ENCODE assay signal across 16 mouse cellular contexts in genomic region chr7:144170686-144171085, GRCm38 (mm10).
DNase-seq lines count a peak whose midpoint lies in the region; ATAC-seq and TF ChIP-seq lines count a peak whose summit lies in the region.
"Had no signal": no experiment of that assay in that cellular context is flagged by ENCODE, and none has a peak within 500 bp of the region (broad histone marks: within the 10 kb centered on the region; RNA-seq: fewer than 3 reads in every experiment).

No protein-coding gene starts in this region.

- H3K36me3 ChIP-seq in forebrain, embryonic 14.5 days (ENCODE audit: control insufficient read depth, insufficient read depth, low read length), result no peaks in the 10 kb centered on the region
- H3K36me3 ChIP-seq in forebrain, embryonic 10.5 days (replicated peaks), result no peaks in the 10 kb centered on the region
- no peaks in the 10 kb centered on the region for H3K36me3 ChIP-seq in heart, embryonic 15.5 days
- no peaks in the 10 kb centered on the region for H3K36me3 ChIP-seq in CH12.LX (replicated peaks in 1 of 2; ENCODE audit: control insufficient read depth in 1 of 2, insufficient read depth in 1 of 2, low read length in 1 of 2)
- H3K36me3 ChIP-seq: embryonic facial prominence, embryonic 13.5 days had no signal

- intact Hi-C loops in gastrocnemius, postnatal 36 days (cut with DNase I), result no loop called here

- in situ Hi-C loops in CH12.LX (cut with MboI; ENCODE audit: low pct_ligation_motif_present, low pct_unique_long_range_greater_than_20kb, low sequenced_read_pairs), result no loop called here

- DNase-seq in forebrain, embryonic 14.5 days (ENCODE audit: low spot score), result peak; percentile 30
- no peak for DNase-seq in forebrain, embryonic 10.5 days (ENCODE audit: extremely low spot score, low spot score)
- no peak for DNase-seq in heart, adult 9 months (ENCODE audit: low spot score in 2 of 2)
- peak; percentile 21 for DNase-seq in CH12.LX (ENCODE audit: extremely low read depth)
- DNase-seq in layer of hippocampus, adult 9-11 months, result peak; percentile 70
- DNase-seq in urinary bladder, postnatal 14 days (ENCODE audit: low spot score), result no peak
- no peak for DNase-seq in gastrocnemius, postnatal 36 days
- DNase-seq: cerebellum, adult 11 months; kidney, adult 9 months; kidney, postnatal 4 days; thymus, adult 2 months had no signal

- ATAC-seq in forebrain, embryonic 14.5 days, result no peak
- peak; percentile 55 for ATAC-seq in heart, embryonic 15.5 days (replicated peaks; ENCODE audit: insufficient number of reproducible peaks, insufficient read depth, low FRiP score, low read depth)
- ATAC-seq: lung, postnatal 0 days; Patski had no signal

- no peak for TF ChIP-seq RAD21 in CH12.LX (IDR thresholded peaks at IDR 0.05; ENCODE audit: low read depth, low read length)

- H3K27ac ChIP-seq in forebrain, embryonic 14.5 days (ENCODE audit: low read depth, low read length), result no peak overlapping the region
- no peak overlapping the region for H3K27ac ChIP-seq in forebrain, embryonic 10.5 days
- H3K27ac ChIP-seq in heart, embryonic 15.5 days, result peak overlapping the region; percentile 78
- peak overlapping the region; percentile 32 for H3K27ac ChIP-seq in CH12.LX (ENCODE audit: insufficient read depth, low read depth)
- H3K27ac ChIP-seq: embryonic facial prominence, embryonic 13.5 days; liver, embryonic 14.5 days had no signal

- H3K4me2 ChIP-seq in forebrain, embryonic 14.5 days (ENCODE audit: low read length), result no peak overlapping the region
- H3K4me2 ChIP-seq in heart, embryonic 15.5 days, result 0 out of 2 replicates have a peak overlapping the region, but pooled peaks have one; percentile 10
- peak overlapping the region; percentile 29 for H3K4me2 ChIP-seq in CH12.LX (ENCODE audit: insufficient read depth, low read depth, poor library complexity, severe bottlenecking)
- H3K4me2 ChIP-seq: embryonic facial prominence, embryonic 13.5 days had no signal

- H3K9me3 ChIP-seq in forebrain, embryonic 14.5 days (replicated peaks; ENCODE audit: control insufficient read depth, low read length), result no peaks in the 10 kb centered on the region
- H3K9me3 ChIP-seq in forebrain, embryonic 10.5 days, result no peaks in the 10 kb centered on the region
- H3K9me3 ChIP-seq in heart, embryonic 15.5 days (replicated peaks), result no peaks in the 10 kb centered on the region
- H3K9me3 ChIP-seq in CH12.LX (replicated peaks; ENCODE audit: low read length), result no peaks in the 10 kb centered on the region
- H3K9me3 ChIP-seq: embryonic facial prominence, embryonic 13.5 days had no signal

- TF ChIP-seq CTCF in CH12.LX (conservative IDR thresholded peaks at IDR 0.05 in 1 of 2, IDR thresholded peaks at IDR 0.05 in 1 of 2; ENCODE audit: low read depth in 2 of 2, low read length in 2 of 2), result no peak

- no peaks in the 10 kb centered on the region for H3K79me2 ChIP-seq in CH12.LX (replicated peaks; ENCODE audit: control insufficient read depth, extremely low read depth, insufficient read depth, poor library complexity, severe bottlenecking)

- peaks cover 8% of the 10 kb centered on the region; the same call in 1 of the 2 replicates for H3K4me1 ChIP-seq in forebrain, embryonic 14.5 days (ENCODE audit: control insufficient read depth, insufficient read depth, low read length)
- peaks cover 12% of the 10 kb centered on the region for H3K4me1 ChIP-seq in forebrain, embryonic 10.5 days
- peaks cover 19% of the 10 kb centered on the region for H3K4me1 ChIP-seq in heart, embryonic 15.5 days (replicated peaks)
- H3K4me1 ChIP-seq in CH12.LX (ENCODE audit: control insufficient read depth in 1 of 2, insufficient read depth in 2 of 2), result peaks cover 13 to 23% of the 10 kb centered on the region in 2 experiments; a peak in 3 of 4 replicates

- no peak overlapping the region for H3K9ac ChIP-seq in forebrain, embryonic 14.5 days (ENCODE audit: low read length)
- no peak overlapping the region for H3K9ac ChIP-seq in heart, embryonic 15.5 days
- H3K9ac ChIP-seq in CH12.LX (ENCODE audit: insufficient read depth, low read depth), result no peak overlapping the region
- H3K9ac ChIP-seq: embryonic facial prominence, embryonic 13.5 days; liver, embryonic 14.5 days had no signal

- dilution Hi-C loops in CH12.LX (cut with MboI; ENCODE audit: extremely low pct_ligation_motif_present, extremely low pct_unique_long_range_greater_than_20kb, low sequenced_read_pairs), result no loop called here

- no peak for TF ChIP-seq EP300 in CH12.LX (IDR thresholded peaks at IDR 0.05; ENCODE audit: low read length)

- TF ChIP-seq POLR2A in CH12.LX (IDR thresholded peaks at IDR 0.05; ENCODE audit: low read depth, low read length), result no peak

- 74% methylated on average over 9 of the region's 9 CpGs for WGBS in forebrain, embryonic 14.5 days
- WGBS in forebrain, embryonic 10.5 days, result 87% methylated on average over 9 of the region's 9 CpGs
- WGBS in heart, embryonic 15.5 days, result 50% methylated on average over 9 of the region's 9 CpGs

- H3K27me3 ChIP-seq in forebrain, embryonic 14.5 days (replicated peaks; ENCODE audit: control insufficient read depth, insufficient read depth, low read length), result no peaks in the 10 kb centered on the region
- H3K27me3 ChIP-seq in forebrain, embryonic 10.5 days (ENCODE audit: poor library complexity, severe bottlenecking), result peaks cover 27% of the 10 kb centered on the region
- H3K27me3 ChIP-seq in heart, embryonic 15.5 days, result peaks cover 30% of the 10 kb centered on the region
- peaks cover 81% of the 10 kb centered on the region for H3K27me3 ChIP-seq in CH12.LX (replicated peaks)
- H3K27me3 ChIP-seq: Patski had no signal

- no peak overlapping the region for H3K4me3 ChIP-seq in forebrain, embryonic 14.5 days (ENCODE audit: low read depth, low read length)
- H3K4me3 ChIP-seq in forebrain, embryonic 10.5 days, result no peak overlapping the region
- H3K4me3 ChIP-seq in heart, embryonic 15.5 days, result no peak overlapping the region
- H3K4me3 ChIP-seq in CH12.LX (replicated peaks in 1 of 3; ENCODE audit: low read depth in 2 of 3, low read length in 2 of 3, poor library complexity in 1 of 3), result no peak overlapping the region
- H3K4me3 ChIP-seq: embryonic facial prominence, embryonic 13.5 days had no signal

TF ChIP-seq in CH12.LX, 34 proteins besides CTCF, POLR2A, EP300 and RAD21:
- no peak for TF ChIP-seq SMC3 (IDR thresholded peaks at IDR 0.05; ENCODE audit: low read depth, low read length)
- no peak for TF ChIP-seq IRF4 (IDR thresholded peaks at IDR 0.05; ENCODE audit: low read depth, low read length)
- TF ChIP-seq CHD1 (IDR thresholded peaks at IDR 0.05; ENCODE audit: low read depth, low read length), result no peak
- TF ChIP-seq MAZ (IDR thresholded peaks at IDR 0.05; ENCODE audit: low read depth, low read length), result no peak
- no peak for TF ChIP-seq MYC (IDR thresholded peaks at IDR 0.05; ENCODE audit: low read depth, low read length)
- TF ChIP-seq RCOR1 (conservative IDR thresholded peaks at IDR 0.05; ENCODE audit: low read depth, low read length), result no peak
- TF ChIP-seq MXI1 (IDR thresholded peaks at IDR 0.05; ENCODE audit: low read depth, low read length), result 0 out of 2 replicates have a peak, but pooled peaks have one; percentile 53
- TF ChIP-seq POLR2AphosphoS2 (IDR thresholded peaks at IDR 0.05; ENCODE audit: low read depth, low read length), result no peak
- TF ChIP-seq TBP (conservative IDR thresholded peaks at IDR 0.05; ENCODE audit: low read depth, low read length), result no peak
- no peak for TF ChIP-seq JUN (IDR thresholded peaks at IDR 0.05; ENCODE audit: insufficient read depth, low read depth, low read length)
- TF ChIP-seq ELF1 (IDR thresholded peaks at IDR 0.05; ENCODE audit: low read depth, low read length), result peak; percentile 51; the same call in 1 of the 2 replicates
- TF ChIP-seq E2F4 (IDR thresholded peaks at IDR 0.05; ENCODE audit: insufficient replicate concordance, low read depth, low read length), result no peak
- peak; percentile 58 for TF ChIP-seq ETS1 (conservative IDR thresholded peaks at IDR 0.05; ENCODE audit: low read depth, low read length)
- no peak for TF ChIP-seq GABPA (IDR thresholded peaks at IDR 0.05; ENCODE audit: insufficient replicate concordance, low read depth, low read length)
- TF ChIP-seq USF1 (IDR thresholded peaks at IDR 0.05; ENCODE audit: low read depth, low read length), result peak; percentile 30; the same call in 1 of the 2 replicates
- TF ChIP-seq ZKSCAN1 (IDR thresholded peaks at IDR 0.05; ENCODE audit: borderline replicate concordance, low read depth, low read length), result no peak
- TF ChIP-seq UBTF (IDR thresholded peaks at IDR 0.05; ENCODE audit: low read depth, low read length), result no peak
- TF ChIP-seq MAFK (IDR thresholded peaks at IDR 0.05; ENCODE audit: insufficient replicate concordance, low read length), result no peak
- peak; percentile 91 for TF ChIP-seq MAX (IDR thresholded peaks at IDR 0.05; ENCODE audit: low read length)
- TF ChIP-seq ZNF384 (IDR thresholded peaks at IDR 0.05; ENCODE audit: low read depth, low read length), result no peak
- TF ChIP-seq CHD2 (IDR thresholded peaks at IDR 0.05; ENCODE audit: low read length), result no peak
- no peak for TF ChIP-seq NELFE (IDR thresholded peaks at IDR 0.05; ENCODE audit: low read depth, low read length)
- TF ChIP-seq TCF12 (IDR thresholded peaks at IDR 0.05; ENCODE audit: low read depth, low read length), result peak; percentile 43; the same call in 1 of the 2 replicates
- no peak for TF ChIP-seq USF2 (conservative IDR thresholded peaks at IDR 0.05; ENCODE audit: low read depth, low read length)
- TF ChIP-seq NRF1 (IDR thresholded peaks at IDR 0.05; ENCODE audit: low read depth, low read length), result no peak
- no peak for TF ChIP-seq HCFC1 (IDR thresholded peaks at IDR 0.05; ENCODE audit: low read depth, low read length)
- no peak for TF ChIP-seq JUND (conservative IDR thresholded peaks at IDR 0.05; ENCODE audit: low read depth, low read length)
- TF ChIP-seq PAX5 (IDR thresholded peaks at IDR 0.05; ENCODE audit: low read length), result no peak
- no peak for TF ChIP-seq ZC3H11A (IDR thresholded peaks at IDR 0.05; ENCODE audit: low read depth, low read length)
- no peak for TF ChIP-seq SIN3A (IDR thresholded peaks at IDR 0.05; ENCODE audit: low read length)
- TF ChIP-seq MEF2A (IDR thresholded peaks at IDR 0.05; ENCODE audit: borderline replicate concordance, low read depth, low read length), result no peak; the same call in 1 of the 2 replicates
- TF ChIP-seq KAT2A (IDR thresholded peaks at IDR 0.05; ENCODE audit: insufficient replicate concordance, low read length), result no peak
- TF ChIP-seq BHLHE40 (IDR thresholded peaks at IDR 0.05; ENCODE audit: low read depth, low read length), result peak; percentile 93
- no peak for TF ChIP-seq ZMIZ1 (IDR thresholded peaks at IDR 0.05; ENCODE audit: low read depth, low read length)

Comparison
In these comparisons a context has a peak if more than half of its experiments do, and no peak if none do; other contexts are left out.
1. DNase-seq: peak in forebrain, embryonic 14.5 days (single experiment), CH12.LX (single experiment) and layer of hippocampus, adult 9-11 months (single experiment); none in forebrain, embryonic 10.5 days (single experiment), heart, adult 9 months (0 of 2), urinary bladder, postnatal 14 days (single experiment) and gastrocnemius, postnatal 36 days (0 of 2).
2. H3K27ac ChIP-seq: peak in heart, embryonic 15.5 days (single experiment) and CH12.LX (single experiment); none in forebrain, embryonic 14.5 days (single experiment) and forebrain, embryonic 10.5 days (single experiment).